Mouse (Mus musculus) ES-E14 (cell line): Measurements from ENCODE around the gene Atxn1. TPM values are rescaled to one million over a fixed set of nuclear protein-coding genes. Genes with fewer than 3 reads are reported as not detected.

ENCODE experiments used
- DNase-seq: peaks from one replicate; pipeline ENCODE4 v3.0.0-alpha.2; 2013; ENCODE audit warnings: low read depth, low spot score
- H3K27ac ChIP-seq: 2 replicates; pipeline ENCODE4 v1.5.1; 2012; ENCODE audit warnings: low read depth, mild to moderate bottlenecking, low read length, moderate library complexity, mixed read lengths; ENCODE audit not compliant: poor library complexity, insufficient read depth, severe bottlenecking
- H3K36me3 ChIP-seq: 2 replicates; pipeline ENCODE4 v1.6.1; 2012; ENCODE audit warnings: mild to moderate bottlenecking, low read length, moderate library complexity, mixed read lengths; ENCODE audit not compliant: control insufficient read depth, poor library complexity, insufficient read depth, severe bottlenecking
- H3K4me1 ChIP-seq, 2 experiments: fragments of 150-350 bp in 1 of 2; sonication (generic) in 1 of 2; 2 replicates each; pipeline ENCODE4 v1.6.1; 2012; ENCODE audit warnings: low read length in 2 of 2, mild to moderate bottlenecking in 1 of 2, mixed read lengths in 1 of 2; ENCODE audit not compliant: control insufficient read depth in 2 of 2, insufficient read depth in 2 of 2, poor library complexity in 1 of 2
- H3K4me3 ChIP-seq, 2 experiments: fragments of 150-350 bp in 1 of 2; sonication (generic) in 1 of 2; 2 replicates each; pipeline ENCODE4 v1.5.1; 2012; ENCODE audit warnings: low read length in 2 of 2, low read depth in 1 of 2, mild to moderate bottlenecking in 1 of 2, mixed read lengths in 1 of 2; ENCODE audit not compliant: insufficient read depth in 1 of 2, poor library complexity in 1 of 2, severe bottlenecking in 1 of 2
- H3K9ac ChIP-seq: 2 replicates; pipeline ENCODE4 v1.6.1; 2012; ENCODE audit warnings: low read depth, mild to moderate bottlenecking, low read length, mixed read lengths; ENCODE audit not compliant: poor library complexity, insufficient read depth, severe bottlenecking
- H3K9me3 ChIP-seq: fragments of 150-350 bp; sonication (generic); 2 replicates; pipeline ENCODE4 v1.6.1; 2012; ENCODE audit warnings: low read depth, mild to moderate bottlenecking, low read length; ENCODE audit not compliant: control insufficient read depth, insufficient read depth
- CHD2 ChIP-seq: IDR thresholded peaks from 2 replicates; pipeline ENCODE4 v1.6.1; 2014; ENCODE audit warnings: mild to moderate bottlenecking, low read depth, low read length, inconsistent platforms
- HCFC1 ChIP-seq: IDR thresholded peaks from 2 replicates; pipeline ENCODE4 v1.6.1; 2012; ENCODE audit warnings: low read length, inconsistent platforms, borderline replicate concordance; ENCODE audit not compliant: insufficient read depth
- MAFK ChIP-seq: IDR thresholded peaks from 2 replicates; pipeline ENCODE4 v1.6.1; 2014; ENCODE audit warnings: mild to moderate bottlenecking, low read depth, low read length, inconsistent platforms; ENCODE audit not compliant: insufficient read depth
- ZC3H11A ChIP-seq: IDR thresholded peaks from 2 replicates; pipeline ENCODE4 v1.6.1; 2012; ENCODE audit warnings: low read depth, mild to moderate bottlenecking, inconsistent platforms, low read length, borderline replicate concordance
- ZNF384 ChIP-seq: IDR thresholded peaks from 2 replicates; pipeline ENCODE4 v1.6.1; 2012; ENCODE audit warnings: low read depth, low read length, inconsistent platforms
- in situ Hi-C, 2 experiments: fragments of 600-800 bp; cut with MboI; formaldehyde crosslinking; loops; one replicate each; pipeline ENCODE4 v1.15.1; 2025; ENCODE audit warnings: low sequenced_read_pairs in 2 of 2, inconsistent platforms in 1 of 2; ENCODE audit not compliant: unreplicated experiment in 2 of 2
- total RNA-seq: library from RNA; depleted of rRNA; stranded (reverse); fragments of 300-350 nt; gene quantifications from 2 replicates; pipeline ENCODE4 v1.2.3, GENCODE M21; 2012

Gene Atxn1
- total RNA-seq, 1 experiment = 7.8 TPM

GRCm38 (mm10) chr13:45512531-45512930, 452.3 kb downstream of the Atxn1 start:
- H3K9ac ChIP-seq = no peak overlapping the region
- H3K9me3 ChIP-seq = no peaks in the 10 kb centered on the region
- in situ Hi-C loops = no loop called here
- TF ChIP-seq ZNF384 = no peak
- no peak for DNase-seq
- H3K4me3 ChIP-seq = no peak overlapping the region
- no peaks in the 10 kb centered on the region for H3K36me3 ChIP-seq
- no peak overlapping the region for H3K27ac ChIP-seq
- peaks cover 0 to 19% of the 10 kb centered on the region in 2 experiments; a peak in 2 of 4 replicates for H3K4me1 ChIP-seq

DNA sequence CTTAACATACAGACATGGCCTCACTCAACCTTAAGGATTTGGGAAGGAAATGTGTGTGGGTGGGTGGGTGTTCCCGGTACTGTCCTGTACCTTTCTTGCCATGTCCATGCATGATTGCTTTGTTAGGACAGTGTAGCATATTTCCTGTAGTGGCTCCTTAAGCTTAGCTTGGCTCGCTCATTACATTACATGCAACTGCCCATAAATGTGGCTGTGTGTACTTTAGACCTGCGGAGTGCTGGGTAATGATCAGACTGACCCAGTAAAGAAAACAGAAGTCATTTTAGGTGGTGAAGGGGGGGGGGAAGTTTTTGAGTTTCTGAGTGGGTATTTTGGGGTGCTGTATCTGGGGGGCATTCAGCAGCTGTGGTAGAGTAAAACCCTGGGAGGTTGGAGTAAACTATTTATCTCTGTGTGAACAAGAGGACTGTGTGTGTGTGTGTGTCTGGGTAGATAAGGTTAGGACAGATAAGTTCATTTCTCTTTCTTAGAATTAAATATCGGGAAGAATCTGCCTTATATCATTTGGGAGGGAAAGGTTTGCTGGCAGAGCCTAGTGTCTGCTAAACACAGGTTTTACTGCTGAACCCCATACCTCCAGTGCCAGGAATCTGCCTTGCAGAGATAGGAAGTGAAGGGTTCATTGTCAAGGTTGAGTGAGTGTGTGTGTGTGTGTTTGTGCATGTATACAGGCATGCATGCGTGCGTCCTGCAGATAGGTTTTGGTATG, 452.9 kb downstream of the Atxn1 start:
- Histone ChIP-seq H3K4me3 (no peak overlapping the region), H3K9me3 (no peaks in the 10 kb centered on the region), H3K4me1 (peaks cover 0 to 17% of the 10 kb centered on the region in 2 experiments; a peak in 2 of 4 replicates), H3K36me3 (no peaks in the 10 kb centered on the region), H3K27ac (no peak overlapping the region), H3K9ac (no peak overlapping the region)
- in situ Hi-C loops = no loop called here
- DNase-seq = no peak
- TF ChIP-seq ZNF384 (no peak), ZC3H11A (no peak), MAFK (no peak), HCFC1 (no peak), CHD2 (no peak)

- no peak overlapping the region for H3K4me3 ChIP-seq
- peaks cover 0 to 15% of the 10 kb centered on the region in 2 experiments; a peak in 2 of 4 replicates for H3K4me1 ChIP-seq
- no peak for DNase-seq
- no peaks in the 10 kb centered on the region for H3K36me3 ChIP-seq
- in situ Hi-C loops = no loop called here
- H3K27ac ChIP-seq = no peak overlapping the region
- no peak for TF ChIP-seq MAFK
- TF ChIP-seq ZC3H11A = no peak
- TF ChIP-seq ZNF384 = no peak
- no peak for TF ChIP-seq HCFC1
- no peak for TF ChIP-seq CHD2
- no peak overlapping the region for H3K9ac ChIP-seq
- no peaks in the 10 kb centered on the region for H3K9me3 ChIP-seq
Measured at GRCm38 (mm10) chr13:45509366-45509765, 455.4 kb downstream of the Atxn1 start.

GRCm38 (mm10) chr13:45508495-45508894, 456.3 kb downstream of the Atxn1 start:
- DNase-seq = no peak
- no peaks in the 10 kb centered on the region for H3K36me3 ChIP-seq
- TF ChIP-seq HCFC1 = no peak
- no peak for TF ChIP-seq ZNF384
- no peak for TF ChIP-seq MAFK
- H3K4me1 ChIP-seq = peaks cover 0 to 13% of the 10 kb centered on the region in 2 experiments; a peak in 2 of 4 replicates
- H3K27ac ChIP-seq = no peak overlapping the region
- peak overlapping the region; percentile 15 to 60 for H3K4me3 ChIP-seq
- H3K9me3 ChIP-seq = no peaks in the 10 kb centered on the region
- in situ Hi-C loops = no loop called here
- H3K9ac ChIP-seq = no peak overlapping the region
